Mouse (Mus musculus) liver, postnatal 0 days (tissue): ENCODE data around the gene Epha4. TPM values are rescaled to one million over a fixed set of nuclear protein-coding genes. Genes with fewer than 3 reads are reported as not detected.

Source experiments
- ATAC-seq: fragments of 200-750 bp; cut with Nextera tagmentation; 2 replicates; pipeline ENCODE4 v1.8.0; 2017; ENCODE audit warnings: mild to moderate bottlenecking, moderate library complexity
- DNase-seq: peaks from one replicate; pipeline ENCODE4 v3.0.0-alpha.2; 2016
- H3K27ac ChIP-seq: fragments of 300-500 bp; sonication (generic); 2 replicates; pipeline ENCODE4 v1.5.1; 2014; ENCODE audit warnings: antibody characterized with exemption, moderate library complexity, mild to moderate bottlenecking, low read depth
- H3K27me3 ChIP-seq: fragments of 300-500 bp; sonication (generic); 2 replicates; pipeline ENCODE4 v1.6.1; 2014; ENCODE audit warnings: low read length, control low read depth, mixed read lengths; ENCODE audit not compliant: insufficient read depth
- H3K36me3 ChIP-seq: fragments of 300-500 bp; sonication (generic); replicated peaks from 2 replicates; pipeline ENCODE4 v1.6.1; 2014; ENCODE audit warnings: mild to moderate bottlenecking, control low read depth, low read length, moderate library complexity, mixed read lengths; ENCODE audit not compliant: insufficient read depth
- H3K4me1 ChIP-seq: fragments of 300-500 bp; sonication (generic); 2 replicates; pipeline ENCODE4 v1.6.1; 2014; ENCODE audit warnings: antibody characterized with exemption, mild to moderate bottlenecking, control low read depth; ENCODE audit not compliant: insufficient read depth
- H3K4me2 ChIP-seq: fragments of 300-500 bp; sonication (generic); 2 replicates; pipeline ENCODE4 v1.6.1; 2014; ENCODE audit warnings: low read depth, mild to moderate bottlenecking, low read length, moderate library complexity, mixed read lengths
- H3K4me3 ChIP-seq: fragments of 300-500 bp; sonication (generic); 2 replicates; pipeline ENCODE4 v1.5.1; 2014; ENCODE audit warnings: low read depth, low read length
- H3K9ac ChIP-seq: fragments of 300-500 bp; sonication (generic); replicated peaks from 2 replicates; pipeline ENCODE4 v1.6.1; 2014; ENCODE audit warnings: mild to moderate bottlenecking, moderate library complexity
- H3K9me3 ChIP-seq: fragments of 300-500 bp; sonication (generic); 2 replicates; pipeline ENCODE4 v1.6.1; 2016; ENCODE audit warnings: mild to moderate bottlenecking, control low read depth, low read length, mixed read lengths
- CTCF ChIP-seq: sonication (generic); IDR thresholded peaks from 2 replicates; pipeline ENCODE4 v1.5.1; 2016; ENCODE audit warnings: antibody characterized with exemption, low read depth
- EP300 ChIP-seq: IDR thresholded peaks from 2 replicates; pipeline ENCODE4 v1.6.1; 2016; ENCODE audit warnings: antibody characterized with exemption, low read depth, mild to moderate bottlenecking
- WGBS: fragments of 180-500 bp; shearing (Covaris S2); extraction: QIAGEN DNeasy Blood & Tissue Kit; methylation state at CpG from one replicate; pipeline ENCODE4 v1.1.7; 2014; ENCODE audit not compliant: insufficient replicate concordance; 5-methylcytosine and 5-hydroxymethylcytosine counted together
- polyA plus RNA-seq: library from polyadenylated mRNA; unstranded; fragments of >200 nt; fragmentation: Nextera tagmentation; extraction: Ambion mirVana; gene quantifications from 2 replicates; pipeline ENCODE4 v1.2.1, GENCODE M21; 2015

The Epha4 gene
- polyA plus RNA-seq, 1 experiment from 2014 or later = 0.51 TPM

DNA sequence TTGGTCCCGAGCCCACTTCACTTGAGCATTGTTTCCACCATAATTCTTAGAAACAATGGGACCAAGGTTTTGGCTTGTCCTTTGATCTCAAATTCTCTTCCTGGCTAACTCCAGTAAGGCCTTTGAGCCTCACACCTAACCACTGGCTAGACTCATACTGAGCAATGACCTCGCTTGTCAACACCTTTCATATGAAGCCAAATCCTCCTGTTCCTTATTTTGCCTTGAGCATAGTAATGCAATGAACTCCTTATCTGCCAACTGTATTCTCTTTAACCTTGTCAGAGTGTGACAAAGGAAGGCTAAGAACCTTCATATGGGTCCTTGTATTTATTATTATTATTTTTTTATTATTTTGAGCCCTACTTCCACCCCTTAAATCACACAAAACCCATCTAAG lies 94.5 kb downstream of the Epha4 start:
- TF ChIP-seq CTCF (no peak), EP300 (no peak)
- DNase-seq (no peak), ATAC-seq (no peak)
- Histone ChIP-seq H3K27ac (no peak overlapping the region), H3K4me1 (no peaks in the 10 kb centered on the region), H3K9ac (no peak overlapping the region), H3K4me2 (no peak overlapping the region), H3K9me3 (no peaks in the 10 kb centered on the region), H3K27me3 (no peaks in the 10 kb centered on the region), H3K4me3 (no peak overlapping the region), H3K36me3 (no peaks in the 10 kb centered on the region)
- 62% methylated on average over 2 of the region's 2 CpGs for WGBS

- 34% methylated on average over 4 of the region's 4 CpGs for WGBS
- Histone ChIP-seq H3K27ac (no peak overlapping the region), H3K9me3 (no peaks in the 10 kb centered on the region), H3K4me3 (no peak overlapping the region), H3K27me3 (no peaks in the 10 kb centered on the region), H3K4me2 (no peak overlapping the region), H3K36me3 (no peaks in the 10 kb centered on the region), H3K4me1 (no peaks in the 10 kb centered on the region), H3K9ac (no peak overlapping the region)
- TF ChIP-seq EP300 (no peak), CTCF (no peak)
- DNase-seq (no peak), ATAC-seq (no peak)
These were observed 98.0 kb downstream of the Epha4 start for GRCm38 (mm10) chr1:77416872-77417271.

- DNase-seq = no peak
- 63% methylated on average over 9 of the region's 9 CpGs for WGBS
- no peak for TF ChIP-seq EP300
- TF ChIP-seq CTCF = no peak
These were observed 101.8 kb downstream of the Epha4 start for GRCm38 (mm10) chr1:77412871-77413669.

GRCm38 (mm10) chr1:77412285-77412684 lies 102.6 kb downstream of the Epha4 start:
- Histone ChIP-seq H3K4me3 (no peak overlapping the region), H3K36me3 (no peaks in the 10 kb centered on the region), H3K27me3 (no peaks in the 10 kb centered on the region), H3K27ac (no peak overlapping the region), H3K9ac (no peak overlapping the region), H3K4me2 (no peak overlapping the region), H3K4me1 (no peaks in the 10 kb centered on the region), H3K9me3 (no peaks in the 10 kb centered on the region)
- WGBS = 42% methylated on average over 13 of the region's 13 CpGs
- no peak for TF ChIP-seq CTCF
- no peak; the same call in 1 of the 2 replicates for TF ChIP-seq EP300
- ATAC-seq (no peak), DNase-seq (no peak)

More at GRCm38 (mm10) chr1:77412871-77413669, 101.8 kb downstream of the Epha4 start:
- Histone ChIP-seq H3K9me3 (no peaks in the 10 kb centered on the region), H3K36me3 (no peaks in the 10 kb centered on the region), H3K9ac (no peak overlapping the region), H3K4me2 (no peak overlapping the region), H3K4me1 (no peaks in the 10 kb centered on the region), H3K27ac (no peak overlapping the region), H3K27me3 (no peaks in the 10 kb centered on the region), H3K4me3 (no peak overlapping the region)
- no peak for ATAC-seq

DNA sequence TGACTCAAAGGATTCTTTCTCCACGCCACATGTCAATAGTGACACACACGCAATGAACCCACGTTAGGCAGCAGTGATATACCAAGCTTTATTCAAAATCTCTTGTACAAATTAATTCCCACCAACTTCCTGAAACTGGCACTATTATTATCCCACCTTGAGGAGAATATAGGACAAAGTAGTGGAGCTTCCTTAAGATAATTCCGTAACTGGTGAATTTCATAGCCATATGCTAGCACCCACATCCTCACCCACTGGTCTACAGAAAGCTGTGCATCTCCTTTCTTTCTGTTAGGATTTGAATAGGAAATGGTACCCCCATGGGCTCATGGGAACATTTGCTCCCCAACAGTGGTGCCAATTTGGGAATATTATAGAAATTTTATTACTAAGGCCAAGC lies 103.7 kb downstream of the Epha4 start:
- H3K36me3 ChIP-seq = no peaks in the 10 kb centered on the region
- H3K4me2 ChIP-seq = no peak overlapping the region
- WGBS = 78% methylated on average over 4 of the region's 4 CpGs
- no peaks in the 10 kb centered on the region for H3K4me1 ChIP-seq
- H3K27me3 ChIP-seq = no peaks in the 10 kb centered on the region
- DNase-seq (no peak), ATAC-seq (no peak)
- no peak overlapping the region for H3K9ac ChIP-seq
- H3K27ac ChIP-seq = no peak overlapping the region
- TF ChIP-seq EP300 (no peak), CTCF (no peak)
- no peaks in the 10 kb centered on the region for H3K9me3 ChIP-seq
- H3K4me3 ChIP-seq = no peak overlapping the region

DNA sequence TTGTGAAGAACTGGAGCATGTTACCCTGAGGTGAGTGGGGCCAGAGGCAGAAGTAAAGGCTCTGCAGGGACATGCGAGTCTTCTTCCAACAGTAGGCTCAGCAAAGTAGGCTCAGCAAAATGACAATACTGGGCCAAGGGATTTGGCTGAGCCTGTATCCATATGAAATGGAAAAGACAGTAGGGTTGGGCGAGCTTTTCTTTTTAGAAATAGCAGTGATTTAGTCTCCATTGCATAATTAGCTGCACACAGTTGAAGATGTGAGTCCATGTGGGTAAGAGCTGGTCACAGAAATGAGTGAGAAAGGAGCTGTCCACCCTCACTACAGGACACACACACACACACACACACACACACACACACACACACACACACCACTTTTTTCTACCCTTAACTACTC lies 104.2 kb downstream of the Epha4 start:
- Histone ChIP-seq H3K9me3 (no peaks in the 10 kb centered on the region), H3K4me3 (no peak overlapping the region), H3K9ac (no peak overlapping the region), H3K36me3 (no peaks in the 10 kb centered on the region), H3K27me3 (no peaks in the 10 kb centered on the region), H3K4me2 (no peak overlapping the region), H3K27ac (no peak overlapping the region), H3K4me1 (no peaks in the 10 kb centered on the region)
- ATAC-seq = no peak
- no peak for DNase-seq
- WGBS = 88% methylated on average over 2 of the region's 2 CpGs
- TF ChIP-seq CTCF = no peak
- no peak for TF ChIP-seq EP300
